Mouse (Mus musculus) left cerebral cortex, adult 6 months (tissue): ENCODE measurements around the gene Ly6g. TPM values are rescaled to one million over a fixed set of nuclear protein-coding genes. Genes with fewer than 3 reads are reported as not detected.

ENCODE experiments used
- long read RNA-seq, 2 experiments: library from polyadenylated mRNA; unstranded; transcript quantifications; one replicate each; pipeline ENCODE4 v2.0.0; 2019 to 2020
- polyA plus RNA-seq: library from polyadenylated mRNA; unstranded; fragments of <200 nt; fragmentation: Nextera tagmentation; gene quantifications from 2 replicates; pipeline ENCODE4 v1.2.3, GENCODE M21; 2021

Ly6g gene
- not detected in 2 replicates for polyA plus RNA-seq
- long read RNA-seq, experiment 1: 0 reads
- long read RNA-seq, experiment 2: 0 reads

GRCm38 (mm10) chr15:75154940-75155339 is at the start of gene Ly6g:
TSS of gene Ly6g (plus strand) at chr15:75155240.

GRCm38 (mm10) chr15:75111861-75112630 is 43.0 kb upstream of the Ly6g start, which contains the start of gene Ly6c2:
TSS of gene Ly6c2 (minus strand) at chr15:75111970.

Other genes starting within 250 kb of the Ly6g start
- gene Ly6i, start 171.8 kb upstream of the Ly6g start, polyA plus RNA-seq: not detected in 2 replicates
- 31.7 and 49.0 TPM in 2 replicates for gene Ly6a, start 157.2 kb upstream of the Ly6g start, polyA plus RNA-seq
- gene Ly6c1, start 106.4 kb upstream of the Ly6g start, polyA plus RNA-seq: 48.7 and 70.2 TPM in 2 replicates
- gene Ly6c2, start 43.3 kb upstream of the Ly6g start, polyA plus RNA-seq: 0.44 TPM in 1 of 2 replicates, not detected in the other
- gene BC025446, start 61.1 kb downstream of the Ly6g start, polyA plus RNA-seq: not detected in 2 replicates
- gene Ly6f, start 113.2 kb downstream of the Ly6g start, polyA plus RNA-seq: not detected in 2 replicates